Mouse (Mus musculus): ENCODE results near the gene Lhx5. TPM values are rescaled to one million over a fixed set of nuclear protein-coding genes. Genes with fewer than 3 reads are reported as not detected.
A peak's percentile ranks its signal among the peaks of the same experiment; 100 is the strongest.

The Lhx5 gene
- polyA plus RNA-seq, 1 experiment, result 0.38 TPM

DNA sequence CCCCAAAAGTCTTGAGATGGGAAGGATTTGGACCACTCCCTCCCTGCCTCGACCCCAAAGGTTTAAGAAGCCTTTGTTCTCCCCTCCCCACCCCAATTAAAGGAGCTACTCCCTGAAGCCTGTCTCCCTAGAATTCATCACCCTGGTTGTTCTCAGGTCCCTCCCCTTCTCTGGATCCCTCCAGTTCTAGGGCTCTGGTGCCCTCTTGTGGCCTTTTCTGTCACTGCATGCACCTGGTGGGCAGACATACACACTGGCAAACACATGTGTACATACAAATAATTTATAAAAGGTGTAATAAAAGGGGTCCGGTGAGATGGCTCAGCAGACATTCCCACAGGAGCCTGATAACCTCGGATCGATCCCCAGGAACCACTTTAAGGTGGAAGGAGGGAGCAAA, 32.8 kb downstream of the Lhx5 start:
- Histone ChIP-seq H3K4me1 (ENCODE audit: control insufficient read depth, insufficient read depth, insufficient read length, low read length) (peaks cover 16% of the 10 kb centered on the region), H3K36me3 (ENCODE audit: control insufficient read depth, insufficient read depth, low read length) (no peaks in the 10 kb centered on the region), H3K4me3 (ENCODE audit: low read depth, low read length) (no peak overlapping the region), H3K27me3 (ENCODE audit: control insufficient read depth, insufficient read depth, low read length) (no peaks in the 10 kb centered on the region), H3K27ac (ENCODE audit: insufficient read depth, low read depth, low read length) (no peak overlapping the region)
- WGBS, result 88% methylated on average over 4 of the region's 4 CpGs
- TF ChIP-seq POLR2A (IDR thresholded peaks at IDR 0.05; ENCODE audit: low read depth, low read length) (no peak), CTCF (IDR thresholded peaks at IDR 0.05; ENCODE audit: extremely low read depth, insufficient read length, insufficient replicate concordance, low read depth, low read length) (peak; percentile 44; the same call in 1 of the 2 replicates)

DNA sequence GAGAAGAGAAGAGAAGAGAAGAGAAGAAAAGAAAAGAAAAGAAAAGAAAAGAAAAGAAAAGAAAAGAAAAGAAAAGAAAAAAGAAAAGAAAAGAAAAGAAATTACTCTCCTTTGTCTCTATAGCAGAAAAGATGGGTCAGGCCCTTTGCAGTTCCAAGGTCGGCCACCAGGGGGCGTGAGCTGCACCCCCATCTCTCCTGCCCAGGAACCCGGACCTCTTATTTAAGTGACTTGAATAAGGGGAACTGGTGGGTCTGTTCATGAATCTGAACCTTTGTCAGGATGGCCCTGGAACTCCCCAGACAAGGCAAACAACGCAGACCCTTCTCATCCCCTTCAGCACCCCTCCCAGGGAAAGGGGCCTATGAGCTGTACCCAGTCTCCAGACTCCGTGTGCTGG, 33.6 kb downstream of the Lhx5 start:
- TF ChIP-seq CTCF (IDR thresholded peaks at IDR 0.05; ENCODE audit: extremely low read depth, insufficient read length, insufficient replicate concordance, low read depth, low read length), result peak; percentile 78; the same call in 1 of the 2 replicates
- no peak for TF ChIP-seq POLR2A (IDR thresholded peaks at IDR 0.05; ENCODE audit: low read depth, low read length)
- H3K36me3 ChIP-seq (ENCODE audit: control insufficient read depth, insufficient read depth, low read length), result no peaks in the 10 kb centered on the region
- peaks cover 16% of the 10 kb centered on the region for H3K4me1 ChIP-seq (ENCODE audit: control insufficient read depth, insufficient read depth, insufficient read length, low read length)
- WGBS, result 35% methylated on average over 5 of the region's 5 CpGs
- no peaks in the 10 kb centered on the region for H3K27me3 ChIP-seq (ENCODE audit: control insufficient read depth, insufficient read depth, low read length)
- H3K4me3 ChIP-seq (ENCODE audit: low read depth, low read length), result no peak overlapping the region
- H3K27ac ChIP-seq (ENCODE audit: insufficient read depth, low read depth, low read length), result no peak overlapping the region

DNA sequence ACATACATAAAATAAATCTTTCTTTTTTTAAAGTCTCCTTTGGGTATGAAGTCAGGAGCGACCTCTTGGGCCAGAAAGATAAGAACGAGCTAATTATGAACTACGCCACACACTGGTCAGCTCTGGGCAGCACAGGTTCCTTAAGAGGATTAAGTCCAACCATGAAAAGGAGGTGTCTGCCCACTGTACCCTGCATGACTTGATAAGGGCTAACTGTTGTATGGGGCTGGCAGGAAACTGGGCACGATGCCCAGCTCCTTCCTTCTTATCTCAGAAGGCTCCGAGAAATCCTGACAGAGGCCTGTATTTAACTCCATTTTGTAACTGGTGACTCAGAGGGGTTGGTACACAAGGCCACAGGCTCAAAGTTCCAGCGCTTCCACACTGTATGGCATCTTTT, 34.4 kb downstream of the Lhx5 start:
- Histone ChIP-seq H3K27me3 (ENCODE audit: control insufficient read depth, insufficient read depth, low read length) (no peaks in the 10 kb centered on the region), H3K27ac (ENCODE audit: insufficient read depth, low read depth, low read length) (peak overlapping the region; percentile 75; the same call in 1 of the 2 replicates), H3K36me3 (ENCODE audit: control insufficient read depth, insufficient read depth, low read length) (no peaks in the 10 kb centered on the region), H3K4me3 (ENCODE audit: low read depth, low read length) (no peak overlapping the region), H3K4me1 (ENCODE audit: control insufficient read depth, insufficient read depth, insufficient read length, low read length) (peaks cover 16% of the 10 kb centered on the region)
- 18% methylated on average over 6 of the region's 6 CpGs for WGBS
- no peak for TF ChIP-seq POLR2A (IDR thresholded peaks at IDR 0.05; ENCODE audit: low read depth, low read length)
- TF ChIP-seq CTCF (IDR thresholded peaks at IDR 0.05; ENCODE audit: extremely low read depth, insufficient read length, insufficient replicate concordance, low read depth, low read length), result no peak

DNA sequence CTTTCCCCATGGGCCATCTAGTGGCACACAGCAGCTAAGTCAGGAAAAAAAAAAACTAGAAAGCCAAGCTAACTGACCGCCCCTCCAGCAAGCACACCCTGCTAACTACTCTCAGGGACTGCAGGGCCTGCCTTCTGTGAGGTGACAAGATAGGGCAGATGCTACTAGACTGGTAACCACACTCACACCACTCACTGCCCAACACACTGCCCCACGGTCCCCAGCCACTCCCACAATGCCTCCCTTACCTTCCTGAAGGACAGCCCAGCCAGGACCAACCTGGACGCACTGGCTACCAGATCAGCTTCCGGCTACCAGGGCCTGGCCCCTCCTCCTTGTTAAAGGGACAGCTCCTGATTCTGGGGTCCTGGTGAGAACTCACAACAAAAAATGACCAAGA, 35.5 kb downstream of the Lhx5 start:
- WGBS, result 12% methylated on average over 4 of the region's 4 CpGs
- no peaks in the 10 kb centered on the region for H3K27me3 ChIP-seq (ENCODE audit: control insufficient read depth, insufficient read depth, low read length)
- H3K4me3 ChIP-seq (ENCODE audit: low read depth, low read length), result peak overlapping the region; percentile 65

DNA sequence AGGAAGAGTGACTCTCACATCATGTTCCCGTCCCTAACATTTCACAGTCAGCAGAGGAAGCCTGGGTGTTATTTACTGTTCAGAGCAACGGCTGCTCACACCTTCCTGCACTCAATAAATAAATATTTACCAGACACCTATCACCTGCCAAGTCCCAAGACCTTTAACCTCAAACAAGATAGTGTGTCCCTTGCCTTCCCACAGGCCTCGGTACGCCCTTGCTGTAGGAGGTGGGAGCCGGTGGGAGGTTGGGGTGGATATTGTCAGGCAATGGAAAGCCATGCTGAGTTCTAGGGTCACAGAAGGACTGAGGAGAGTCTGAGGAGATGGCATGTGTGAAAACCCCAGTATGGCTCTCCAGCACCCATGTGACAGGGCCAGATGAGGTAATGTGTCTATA, 36.8 kb downstream of the Lhx5 start:
- no peaks in the 10 kb centered on the region for H3K36me3 ChIP-seq (ENCODE audit: control insufficient read depth, insufficient read depth, low read length)
- 18% methylated on average over 5 of the region's 5 CpGs for WGBS
- TF ChIP-seq CTCF (IDR thresholded peaks at IDR 0.05; ENCODE audit: extremely low read depth, insufficient read length, insufficient replicate concordance, low read depth, low read length) (no peak), POLR2A (IDR thresholded peaks at IDR 0.05; ENCODE audit: low read depth, low read length) (no peak)
- H3K4me3 ChIP-seq (ENCODE audit: low read depth, low read length), result no peak overlapping the region
- peaks cover 22% of the 10 kb centered on the region for H3K4me1 ChIP-seq (ENCODE audit: control insufficient read depth, insufficient read depth, insufficient read length, low read length)
- H3K27me3 ChIP-seq (ENCODE audit: control insufficient read depth, insufficient read depth, low read length), result no peaks in the 10 kb centered on the region
- H3K27ac ChIP-seq (ENCODE audit: insufficient read depth, low read depth, low read length), result peak overlapping the region; percentile 24; the same call in 1 of the 2 replicates

More for the DNA sequence above, 35.5 kb downstream of the Lhx5 start:
- TF ChIP-seq POLR2A (IDR thresholded peaks at IDR 0.05; ENCODE audit: low read depth, low read length) (no peak), CTCF (IDR thresholded peaks at IDR 0.05; ENCODE audit: extremely low read depth, insufficient read length, insufficient replicate concordance, low read depth, low read length) (no peak)
- peaks cover 22% of the 10 kb centered on the region for H3K4me1 ChIP-seq (ENCODE audit: control insufficient read depth, insufficient read depth, insufficient read length, low read length)
- H3K27ac ChIP-seq (ENCODE audit: insufficient read depth, low read depth, low read length), result peak overlapping the region; percentile 75
- no peaks in the 10 kb centered on the region for H3K36me3 ChIP-seq (ENCODE audit: control insufficient read depth, insufficient read depth, low read length)

DNA sequence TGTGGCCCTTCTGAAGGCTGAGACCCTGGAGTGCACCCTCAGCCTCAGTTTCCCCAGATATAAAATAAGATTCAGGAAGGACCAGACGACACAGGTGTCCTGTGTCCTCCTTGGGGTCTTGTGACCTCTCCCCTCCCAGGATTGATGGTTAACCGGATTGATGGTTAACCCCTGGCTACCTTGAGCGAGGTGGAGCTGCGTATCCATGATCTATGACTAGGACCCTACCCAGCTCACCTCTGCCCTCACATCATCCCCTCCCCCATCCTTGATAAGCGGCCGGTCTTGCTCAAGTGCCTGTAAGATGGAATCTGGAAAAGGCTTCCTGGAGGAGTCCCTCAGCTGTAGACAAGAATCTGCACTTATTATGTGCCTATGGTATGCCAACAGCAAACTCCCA, 37.3 kb downstream of the Lhx5 start:
- TF ChIP-seq POLR2A (IDR thresholded peaks at IDR 0.05; ENCODE audit: low read depth, low read length) (no peak), CTCF (IDR thresholded peaks at IDR 0.05; ENCODE audit: extremely low read depth, insufficient read length, insufficient replicate concordance, low read depth, low read length) (no peak)
- Histone ChIP-seq H3K4me3 (ENCODE audit: low read depth, low read length) (no peak overlapping the region), H3K36me3 (ENCODE audit: control insufficient read depth, insufficient read depth, low read length) (no peaks in the 10 kb centered on the region), H3K27me3 (ENCODE audit: control insufficient read depth, insufficient read depth, low read length) (no peaks in the 10 kb centered on the region), H3K27ac (ENCODE audit: insufficient read depth, low read depth, low read length) (peak overlapping the region; percentile 2; the same call in 1 of the 2 replicates), H3K4me1 (ENCODE audit: control insufficient read depth, insufficient read depth, insufficient read length, low read length) (peaks cover 22% of the 10 kb centered on the region)
- WGBS, result 60% methylated on average over 6 of the region's 6 CpGs

DNA sequence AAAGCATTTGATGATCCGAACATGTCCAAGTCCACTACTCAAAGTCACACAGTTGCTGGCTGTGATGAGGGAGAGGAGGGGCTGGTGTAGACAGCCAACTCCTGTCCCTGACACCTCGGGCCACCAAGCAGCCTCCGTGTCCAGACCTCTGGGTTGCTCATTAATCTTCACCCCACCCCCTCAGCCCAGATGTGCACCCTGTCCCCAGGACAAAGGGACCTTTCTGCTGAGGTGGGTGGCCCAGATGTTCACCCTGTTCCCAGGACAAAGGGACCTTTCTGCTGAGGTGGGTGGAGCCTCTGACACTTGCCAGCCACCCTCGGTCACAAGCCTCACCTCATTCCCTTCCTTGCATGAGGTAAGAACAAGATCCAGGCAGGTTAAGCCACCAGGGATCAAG, 40.0 kb downstream of the Lhx5 start:
- H3K36me3 ChIP-seq (ENCODE audit: control insufficient read depth, insufficient read depth, low read length), result no peaks in the 10 kb centered on the region
- no peaks in the 10 kb centered on the region for H3K27me3 ChIP-seq (ENCODE audit: control insufficient read depth, insufficient read depth, low read length)
- H3K4me3 ChIP-seq (ENCODE audit: low read depth, low read length), result no peak overlapping the region
- peaks cover 20% of the 10 kb centered on the region for H3K4me1 ChIP-seq (ENCODE audit: control insufficient read depth, insufficient read depth, insufficient read length, low read length)
- TF ChIP-seq CTCF (IDR thresholded peaks at IDR 0.05; ENCODE audit: extremely low read depth, insufficient read length, insufficient replicate concordance, low read depth, low read length) (no peak), POLR2A (IDR thresholded peaks at IDR 0.05; ENCODE audit: low read depth, low read length) (no peak)
- H3K27ac ChIP-seq (ENCODE audit: insufficient read depth, low read depth, low read length), result peak overlapping the region; percentile 2; the same call in 1 of the 2 replicates
- WGBS, result 16% methylated on average over 4 of the region's 4 CpGs
